Mouse (Mus musculus) liver, embryonic 14.5 days (tissue): ENCODE data around the gene Akr1c14. TPM values are rescaled to one million over a fixed set of nuclear protein-coding genes. Genes with fewer than 3 reads are reported as not detected.

Experiments used
- ATAC-seq: fragments of 200-750 bp; cut with Nextera tagmentation; 2 replicates; pipeline ENCODE4 v1.8.0; 2017; ENCODE audit warnings: moderate number of reproducible peaks, mild to moderate bottlenecking, moderate library complexity; ENCODE audit not compliant: insufficient read depth
- DNase-seq, 3 experiments: peaks; one replicate each; pipeline ENCODE4 v3.0.0-alpha.2; 2012 to 2013; ENCODE audit warnings: low read depth in 3 of 3, low spot score in 3 of 3
- H3K27ac ChIP-seq: fragments of 300-500 bp; sonication (generic); 2 replicates; pipeline ENCODE4 v1.5.1; 2014; ENCODE audit warnings: moderate library complexity, mild to moderate bottlenecking, control low read depth, inconsistent platforms
- H3K27me3 ChIP-seq: fragments of 300-500 bp; sonication (generic); 2 replicates; pipeline ENCODE4 v1.6.1; 2014; ENCODE audit warnings: mild to moderate bottlenecking, low read length, moderate library complexity; ENCODE audit not compliant: control insufficient read depth, insufficient read depth
- H3K36me3 ChIP-seq: fragments of 300-500 bp; sonication (generic); replicated peaks from 2 replicates; pipeline ENCODE4 v1.6.1; 2014; ENCODE audit warnings: low read depth; ENCODE audit not compliant: control insufficient read depth, insufficient read depth
- H3K4me1 ChIP-seq, 2 experiments: fragments of 200-500 bp in 1 of 2; fragments of 300-500 bp in 1 of 2; sonication (generic) in 1 of 2; replicated peaks; 2 replicates each; pipeline ENCODE4 v1.6.1; 2012 to 2014; ENCODE audit warnings: antibody characterized with exemption in 1 of 2, inconsistent platforms in 1 of 2, low read length in 1 of 2; ENCODE audit not compliant: control insufficient read depth in 2 of 2, insufficient read depth in 2 of 2
- H3K4me2 ChIP-seq: fragments of 300-500 bp; sonication (generic); 2 replicates; pipeline ENCODE4 v1.6.1; 2014; ENCODE audit warnings: low read depth, mild to moderate bottlenecking, control low read depth, moderate library complexity
- H3K4me3 ChIP-seq, 2 experiments: fragments of 200-500 bp in 1 of 2; fragments of 300-500 bp in 1 of 2; sonication (generic) in 1 of 2; 2 replicates each; pipeline ENCODE4 v1.5.1; 2012 to 2014; ENCODE audit warnings: low read depth in 2 of 2, low read length in 2 of 2, mild to moderate bottlenecking in 2 of 2, control low read depth in 1 of 2, inconsistent platforms in 1 of 2, moderate library complexity in 1 of 2; ENCODE audit not compliant: insufficient read depth in 1 of 2
- H3K9ac ChIP-seq: fragments of 300-500 bp; sonication (generic); replicated peaks from 2 replicates; pipeline ENCODE4 v1.6.1; 2014; ENCODE audit warnings: mild to moderate bottlenecking, control low read depth, moderate library complexity
- H3K9me3 ChIP-seq: fragments of 300-500 bp; sonication (generic); 2 replicates; pipeline ENCODE4 v1.6.1; 2016; ENCODE audit warnings: low read length, mixed read lengths; ENCODE audit not compliant: control insufficient read depth
- CTCF ChIP-seq: IDR thresholded peaks from 2 replicates; pipeline ENCODE4 v1.5.1; 2016; ENCODE audit warnings: antibody characterized with exemption, low read depth, control low read depth
- EP300 ChIP-seq: IDR thresholded peaks from 2 replicates; pipeline ENCODE4 v1.6.1; 2016; ENCODE audit warnings: antibody characterized with exemption, low read depth
- WGBS: fragments of 180-500 bp; shearing (Covaris S2); extraction: QIAGEN DNeasy Blood & Tissue Kit; methylation state at CpG from one replicate; pipeline ENCODE4 v1.1.7; 2014; ENCODE audit not compliant: insufficient replicate concordance; 5-methylcytosine and 5-hydroxymethylcytosine counted together
- polyA plus RNA-seq, 2 experiments: library from polyadenylated mRNA; depleted of rRNA in 1 of 2; stranded (reverse) in 1 of 2; unstranded in 1 of 2; fragments of >200 nt; fragmentation: Nextera tagmentation in 1 of 2; extraction: Ambion mirVana in 1 of 2; gene quantifications; 2 replicates each; pipeline versions ENCODE4 v1.2.1 to v1.2.3; 2012 to 2014

Gene Akr1c14
- polyA plus RNA-seq, 2 experiments, result 0.56 to 1.4 TPM

GRCm38 (mm10) chr13:4131317-4131716 lies 82.5 kb downstream of the Akr1c14 start:
- no peaks in the 10 kb centered on the region for H3K27me3 ChIP-seq
- WGBS, result 35% methylated on average over 1 of the region's 1 CpGs
- H3K4me3 ChIP-seq, result no peak overlapping the region
- no peak overlapping the region for H3K9ac ChIP-seq
- no peaks in the 10 kb centered on the region for H3K4me1 ChIP-seq
- H3K9me3 ChIP-seq, result no peaks in the 10 kb centered on the region
- no peak for TF ChIP-seq EP300
- H3K4me2 ChIP-seq, result no peak overlapping the region
- H3K27ac ChIP-seq, result no peak overlapping the region
- no peaks in the 10 kb centered on the region for H3K36me3 ChIP-seq
- DNase-seq (no peak), ATAC-seq (no peak)

DNA sequence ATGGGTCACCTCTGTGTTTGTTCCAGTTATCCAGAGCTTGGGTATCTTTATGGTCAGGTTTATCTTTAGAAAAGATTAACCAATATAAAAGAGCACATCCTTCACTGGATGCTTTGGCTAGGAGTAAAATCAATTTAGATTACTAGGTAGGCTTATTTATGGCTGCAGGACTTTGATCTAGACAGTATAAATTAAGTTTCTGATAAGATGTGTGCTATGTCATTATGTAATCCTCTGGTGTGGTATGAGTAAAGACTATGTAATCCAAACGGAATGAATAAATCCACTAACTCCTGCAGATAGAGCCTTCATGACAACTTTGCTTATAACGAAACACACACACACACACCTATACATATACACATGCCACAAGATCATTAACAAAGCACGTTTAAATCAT lies 82.9 kb downstream of the Akr1c14 start:
- TF ChIP-seq EP300 (no peak), CTCF (no peak)
- no peak for ATAC-seq
- 44% methylated on average over 3 of the region's 3 CpGs for WGBS

DNA sequence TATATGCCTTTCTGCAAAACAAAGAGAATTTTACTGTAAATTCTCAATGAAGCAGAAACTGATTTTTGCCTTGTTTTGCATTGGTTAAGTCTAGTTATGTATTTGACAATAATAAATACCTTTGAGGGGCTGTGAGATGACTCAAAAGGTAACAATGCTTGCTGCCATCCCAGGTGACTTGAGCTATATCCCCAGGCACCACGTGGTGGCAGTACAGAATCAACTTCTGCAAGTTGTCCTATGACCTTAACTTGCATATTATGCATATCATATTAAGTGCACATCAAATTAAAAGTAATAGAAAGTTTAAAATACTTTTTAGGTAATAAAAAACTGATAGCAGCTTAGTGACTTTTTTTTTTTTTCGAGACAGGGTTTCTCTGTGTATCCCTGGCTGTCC lies 84.3 kb downstream of the Akr1c14 start:
- H3K27ac ChIP-seq, result no peak overlapping the region
- 14% methylated on average over 2 of the region's 2 CpGs for WGBS
- H3K27me3 ChIP-seq, result no peaks in the 10 kb centered on the region
- H3K4me3 ChIP-seq, result no peak overlapping the region
- no peak for DNase-seq
- no peaks in the 10 kb centered on the region for H3K4me1 ChIP-seq
- ATAC-seq, result no peak
- no peak overlapping the region for H3K9ac ChIP-seq
- no peak overlapping the region for H3K4me2 ChIP-seq
- TF ChIP-seq EP300, result no peak
- peak; percentile 26; the same call in 1 of the 2 replicates for TF ChIP-seq CTCF
- H3K36me3 ChIP-seq, result no peaks in the 10 kb centered on the region
- no peaks in the 10 kb centered on the region for H3K9me3 ChIP-seq

More for the DNA sequence above, 82.9 kb downstream of the Akr1c14 start:
- no peaks in the 10 kb centered on the region for H3K9me3 ChIP-seq
- H3K4me2 ChIP-seq, result no peak overlapping the region
- no peaks in the 10 kb centered on the region for H3K27me3 ChIP-seq
- no peaks in the 10 kb centered on the region for H3K36me3 ChIP-seq
- DNase-seq, result no peak
- no peaks in the 10 kb centered on the region for H3K4me1 ChIP-seq
- H3K27ac ChIP-seq, result no peak overlapping the region
- H3K9ac ChIP-seq, result no peak overlapping the region
- no peak overlapping the region for H3K4me3 ChIP-seq

Other genes with a start within 250 kb of the Akr1c14 start
- gene Calml3, start 244.7 kb upstream of the Akr1c14 start, polyA plus RNA-seq (2012; rRNA removed), result 0.03 TPM in 1 of 2 replicates, not detected in the other
- gene Calml3, start 244.7 kb upstream of the Akr1c14 start, polyA plus RNA-seq (2014; fragmentation: Nextera tagmentation; extraction: Ambion mirVana), result not detected in 2 replicates
- not detected in 2 replicates for gene Calm4, start 211.3 kb upstream of the Akr1c14 start, polyA plus RNA-seq (2012; rRNA removed)
- not detected in 2 replicates for gene Calm4, start 211.3 kb upstream of the Akr1c14 start, polyA plus RNA-seq (2014; fragmentation: Nextera tagmentation; extraction: Ambion mirVana)
- gene Calm5, start 194.8 kb upstream of the Akr1c14 start, polyA plus RNA-seq (2012; rRNA removed), result not detected in 2 replicates
- not detected in 2 replicates for gene Calm5, start 194.8 kb upstream of the Akr1c14 start, polyA plus RNA-seq (2014; fragmentation: Nextera tagmentation; extraction: Ambion mirVana)
- gene Net1, start 130.8 kb upstream of the Akr1c14 start, polyA plus RNA-seq (2012; rRNA removed), result 19.1 and 23.5 TPM in 2 replicates
- gene Net1, start 130.8 kb upstream of the Akr1c14 start, polyA plus RNA-seq (2014; fragmentation: Nextera tagmentation; extraction: Ambion mirVana), result 39.4 and 42.9 TPM in 2 replicates
- gene Tubal3, start 130.7 kb upstream of the Akr1c14 start, polyA plus RNA-seq (2012; rRNA removed), result not detected in 2 replicates
- gene Tubal3, start 130.7 kb upstream of the Akr1c14 start, polyA plus RNA-seq (2014; fragmentation: Nextera tagmentation; extraction: Ambion mirVana), result not detected in 2 replicates
- gene Ucn3, start 103.7 kb upstream of the Akr1c14 start, polyA plus RNA-seq (2012; rRNA removed), result 0.03 TPM in 1 of 2 replicates, not detected in the other
- not detected in 2 replicates for gene Ucn3, start 103.7 kb upstream of the Akr1c14 start, polyA plus RNA-seq (2014; fragmentation: Nextera tagmentation; extraction: Ambion mirVana)
- 0.12 and 0.18 TPM in 2 replicates for gene Akr1c18, start 101.6 kb downstream of the Akr1c14 start, polyA plus RNA-seq (2012; rRNA removed)
- 0.90 and 1.2 TPM in 2 replicates for gene Akr1c18, start 101.6 kb downstream of the Akr1c14 start, polyA plus RNA-seq (2014; fragmentation: Nextera tagmentation; extraction: Ambion mirVana)
- 10.8 and 17.9 TPM in 2 replicates for gene Akr1c13, start 142.1 kb downstream of the Akr1c14 start, polyA plus RNA-seq (2012; rRNA removed)
- gene Akr1c13, start 142.1 kb downstream of the Akr1c14 start, polyA plus RNA-seq (2014; fragmentation: Nextera tagmentation; extraction: Ambion mirVana), result 36.6 and 37.4 TPM in 2 replicates
- 8.1 and 14.1 TPM in 2 replicates for gene Akr1c19, start 179.7 kb downstream of the Akr1c14 start, polyA plus RNA-seq (2012; rRNA removed)
- 40.7 and 41.1 TPM in 2 replicates for gene Akr1c19, start 179.7 kb downstream of the Akr1c14 start, polyA plus RNA-seq (2014; fragmentation: Nextera tagmentation; extraction: Ambion mirVana)
- 3.9 and 7.1 TPM in 2 replicates for gene Akr1c12, start 230.4 kb downstream of the Akr1c14 start, polyA plus RNA-seq (2012; rRNA removed)
- gene Akr1c12, start 230.4 kb downstream of the Akr1c14 start, polyA plus RNA-seq (2014; fragmentation: Nextera tagmentation; extraction: Ambion mirVana), result 13.8 and 15.1 TPM in 2 replicates